Mouse (Mus musculus) heart, embryonic 13.5 days (tissue): ENCODE data around the gene Hspbp1. TPM values are rescaled to one million over a fixed set of nuclear protein-coding genes. Genes with fewer than 3 reads are reported as not detected.

Experiments used
- ATAC-seq: fragments of 200-750 bp; cut with Nextera tagmentation; 2 replicates; pipeline ENCODE4 v1.8.0; 2017; ENCODE audit warnings: moderate TSS enrichment; ENCODE audit not compliant: insufficient number of reproducible peaks, low FRiP score, low TSS enrichment; ENCODE audit errors: extremely low read depth
- H3K27ac ChIP-seq: fragments of 300-500 bp; sonication (generic); replicated peaks from 2 replicates; pipeline ENCODE4 v1.5.1; 2015; ENCODE audit warnings: moderate library complexity, mild to moderate bottlenecking, inconsistent platforms
- H3K27me3 ChIP-seq: fragments of 300-500 bp; sonication (generic); replicated peaks from 2 replicates; pipeline ENCODE4 v1.6.1; 2015; ENCODE audit warnings: mild to moderate bottlenecking, inconsistent platforms
- H3K36me3 ChIP-seq: fragments of 300-500 bp; sonication (generic); 2 replicates; pipeline ENCODE4 v1.6.1; 2015; ENCODE audit warnings: mild to moderate bottlenecking, inconsistent platforms
- H3K4me1 ChIP-seq: fragments of 300-500 bp; sonication (generic); 2 replicates; pipeline ENCODE4 v1.6.1; 2015; ENCODE audit warnings: inconsistent platforms
- H3K4me2 ChIP-seq: fragments of 300-500 bp; sonication (generic); 2 replicates; pipeline ENCODE4 v1.6.1; 2015; ENCODE audit warnings: inconsistent platforms, mild to moderate bottlenecking, moderate library complexity
- H3K4me3 ChIP-seq: fragments of 300-500 bp; sonication (generic); 2 replicates; pipeline ENCODE4 v1.5.1; 2015; ENCODE audit warnings: moderate library complexity, mild to moderate bottlenecking, inconsistent platforms
- H3K9ac ChIP-seq: fragments of 300-500 bp; sonication (generic); 2 replicates; pipeline ENCODE4 v1.6.1; 2015; ENCODE audit warnings: inconsistent platforms, mild to moderate bottlenecking, moderate library complexity
- H3K9me3 ChIP-seq: fragments of 300-500 bp; sonication (generic); 2 replicates; pipeline ENCODE4 v1.6.1; 2016; ENCODE audit warnings: inconsistent platforms
- WGBS: fragments of 180-500 bp; shearing (Covaris S2); methylation state at CpG from one replicate; pipeline ENCODE4 v1.1.7; 2015; ENCODE audit warnings: mixed read lengths; 5-methylcytosine and 5-hydroxymethylcytosine counted together
- polyA plus RNA-seq: library from polyadenylated mRNA; unstranded; fragments of >200 nt; fragmentation: Nextera tagmentation; extraction: Ambion mirVana; gene quantifications from 2 replicates; pipeline ENCODE4 v1.2.1, GENCODE M21; 2015

Gene Hspbp1
- polyA plus RNA-seq, 1 experiment from 2014 or later, result 74.0 TPM

- Histone ChIP-seq H3K9me3 (no peaks in the 10 kb centered on the region), H3K27ac (no peak overlapping the region), H3K36me3 (peaks cover 49% of the 10 kb centered on the region), H3K27me3 (no peaks in the 10 kb centered on the region), H3K4me1 (peaks cover 14% of the 10 kb centered on the region), H3K4me2 (no peak overlapping the region), H3K4me3 (no peak overlapping the region), H3K9ac (no peak overlapping the region)
- ATAC-seq, result no peak
- 57% methylated on average over 6 of the region's 6 CpGs for WGBS
Measured at GRCm38 (mm10) chr7:4693004-4693403, 8.1 kb upstream of the Hspbp1 start.

- Histone ChIP-seq H3K4me2 (peak overlapping the region; percentile 91), H3K27ac (peak overlapping the region; percentile 82), H3K4me3 (peak overlapping the region; percentile 80), H3K9me3 (no peaks in the 10 kb centered on the region), H3K27me3 (no peaks in the 10 kb centered on the region), H3K36me3 (peaks cover 35% of the 10 kb centered on the region), H3K9ac (peak overlapping the region; percentile 100), H3K4me1 (peaks cover 14% of the 10 kb centered on the region)
- WGBS, result 12% methylated on average over 21 of the region's 35 CpGs
- peak; percentile 44; the same call in 1 of the 2 replicates for ATAC-seq
Measured at GRCm38 (mm10) chr7:4690951-4691653, 6.2 kb upstream of the Hspbp1 start.

GRCm38 (mm10) chr7:4690387-4690786, 5.5 kb upstream of the Hspbp1 start, which contains the start of gene Brsk1:
Brsk1 (plus strand) TSS chr7:4690604.
- H3K4me1 ChIP-seq, result peaks cover 14% of the 10 kb centered on the region
- ATAC-seq, result peak; percentile 19; the same call in 1 of the 2 replicates
- H3K27ac ChIP-seq, result peak within 1 kb of the TSS; percentile 82
- WGBS, result 2% methylated on average over 6 of the region's 18 CpGs
- H3K4me2 ChIP-seq, result peak within 1 kb of the TSS; percentile 91
- H3K36me3 ChIP-seq, result peaks cover 28% of the 10 kb centered on the region
- no peaks in the 10 kb centered on the region for H3K27me3 ChIP-seq
- H3K4me3 ChIP-seq, result peak within 1 kb of the TSS; percentile 80
- H3K9ac ChIP-seq, result peak within 1 kb of the TSS; percentile 100
- H3K9me3 ChIP-seq, result no peaks in the 10 kb centered on the region

- H3K4me2 ChIP-seq, result peak overlapping the region; percentile 90
- H3K4me1 ChIP-seq, result peaks cover 7% of the 10 kb centered on the region
- H3K4me3 ChIP-seq, result peak overlapping the region; percentile 66
- peak overlapping the region; percentile 74 for H3K9ac ChIP-seq
- peak overlapping the region; percentile 58; the same call in 1 of the 2 replicates for H3K27ac ChIP-seq
- no peaks in the 10 kb centered on the region for H3K27me3 ChIP-seq
- WGBS, result 3% methylated on average over 13 of the region's 13 CpGs
- no peaks in the 10 kb centered on the region for H3K9me3 ChIP-seq
- H3K36me3 ChIP-seq, result peaks cover 32% of the 10 kb centered on the region
- ATAC-seq, result no peak
Measured at GRCm38 (mm10) chr7:4684203-4684602, 665 bp downstream of the Hspbp1 start.

- Histone ChIP-seq H3K4me2 (no peak overlapping the region), H3K27ac (no peak overlapping the region), H3K9me3 (no peaks in the 10 kb centered on the region), H3K27me3 (no peaks in the 10 kb centered on the region), H3K4me3 (no peak overlapping the region), H3K4me1 (peaks cover 7% of the 10 kb centered on the region), H3K9ac (no peak overlapping the region), H3K36me3 (peaks cover 37% of the 10 kb centered on the region)
- WGBS, result 78% methylated on average over 5 of the region's 5 CpGs
- no peak for ATAC-seq
Measured at GRCm38 (mm10) chr7:4683307-4683706, 1.6 kb downstream of the Hspbp1 start.

GRCm38 (mm10) chr7:4675200-4675599, 9.7 kb downstream of the Hspbp1 start:
- no peak for ATAC-seq
- no peak overlapping the region for H3K4me2 ChIP-seq
- H3K4me3 ChIP-seq, result no peak overlapping the region
- no peaks in the 10 kb centered on the region for H3K27me3 ChIP-seq
- no peak overlapping the region for H3K9ac ChIP-seq
- no peak overlapping the region for H3K27ac ChIP-seq
- H3K36me3 ChIP-seq, result peaks cover 83% of the 10 kb centered on the region
- H3K4me1 ChIP-seq, result peaks cover 7% of the 10 kb centered on the region; the same call in 1 of the 2 replicates
- H3K9me3 ChIP-seq, result no peaks in the 10 kb centered on the region
- 75% methylated on average over 7 of the region's 7 CpGs for WGBS

GRCm38 (mm10) chr7:4674114-4674731, 10.6 kb downstream of the Hspbp1 start:
- no peaks in the 10 kb centered on the region for H3K9me3 ChIP-seq
- no peak overlapping the region for H3K4me2 ChIP-seq
- peaks cover 82% of the 10 kb centered on the region for H3K36me3 ChIP-seq
- 87% methylated on average over 12 of the region's 12 CpGs for WGBS
- H3K27me3 ChIP-seq, result no peaks in the 10 kb centered on the region
- H3K9ac ChIP-seq, result no peak overlapping the region
- no peak overlapping the region for H3K4me3 ChIP-seq
- ATAC-seq, result no peak
- H3K27ac ChIP-seq, result no peak overlapping the region
- H3K4me1 ChIP-seq, result peaks cover 7% of the 10 kb centered on the region; the same call in 1 of the 2 replicates

- whole genome bisulfite sequencing, result 72% methylated on average over 4 of the region's 4 CpGs
Measured at GRCm38 (mm10) chr7:4671956-4672355, 12.9 kb downstream of the Hspbp1 start.

GRCm38 (mm10) chr7:4670655-4671255, 14.1 kb downstream of the Hspbp1 start:
- Histone ChIP-seq H3K27me3 (no peaks in the 10 kb centered on the region), H3K36me3 (peaks cover 89% of the 10 kb centered on the region), H3K9me3 (no peaks in the 10 kb centered on the region), H3K4me3 (no peak overlapping the region), H3K4me2 (no peak overlapping the region), H3K27ac (no peak overlapping the region), H3K4me1 (peaks cover 7% of the 10 kb centered on the region; the same call in 1 of the 2 replicates), H3K9ac (no peak overlapping the region)
- WGBS, result 83% methylated on average over 8 of the region's 8 CpGs
- no peak for ATAC-seq

More at GRCm38 (mm10) chr7:4671956-4672355, 12.9 kb downstream of the Hspbp1 start:
- Histone ChIP-seq H3K9me3 (no peaks in the 10 kb centered on the region), H3K4me2 (no peak overlapping the region), H3K36me3 (peaks cover 87% of the 10 kb centered on the region), H3K27ac (peak overlapping the region; percentile 45; the same call in 1 of the 2 replicates), H3K4me3 (no peak overlapping the region), H3K9ac (no peak overlapping the region), H3K4me1 (peaks cover 7% of the 10 kb centered on the region; the same call in 1 of the 2 replicates), H3K27me3 (no peaks in the 10 kb centered on the region)
- ATAC-seq, result no peak

- Histone ChIP-seq H3K4me3 (no peak overlapping the region), H3K4me1 (peaks cover 7% of the 10 kb centered on the region; the same call in 1 of the 2 replicates), H3K9me3 (no peaks in the 10 kb centered on the region), H3K4me2 (no peak overlapping the region), H3K9ac (no peak overlapping the region), H3K27ac (no peak overlapping the region), H3K27me3 (no peaks in the 10 kb centered on the region), H3K36me3 (peaks cover 82% of the 10 kb centered on the region)
- WGBS, result 94% methylated on average over 9 of the region's 9 CpGs
- no peak for ATAC-seq
Measured at GRCm38 (mm10) chr7:4669156-4669555, 15.7 kb downstream of the Hspbp1 start.

- 88% methylated on average over 8 of the region's 8 CpGs for WGBS
- Histone ChIP-seq H3K9ac (no peak overlapping the region), H3K4me2 (no peak overlapping the region), H3K9me3 (no peaks in the 10 kb centered on the region), H3K27ac (no peak overlapping the region), H3K4me1 (peaks cover 7% of the 10 kb centered on the region; the same call in 1 of the 2 replicates), H3K27me3 (no peaks in the 10 kb centered on the region), H3K4me3 (no peak overlapping the region), H3K36me3 (peaks cover 82% of the 10 kb centered on the region)
- ATAC-seq, result no peak
Measured at GRCm38 (mm10) chr7:4668506-4668905, 16.4 kb downstream of the Hspbp1 start.
